Mouse (Mus musculus) MEL (cell line): Measurements from ENCODE around the gene Bcl2l10.

Source experiments
- CTCF ChIP-seq, 3 experiments: IDR thresholded peaks in 2 of 3; conservative IDR thresholded peaks in 1 of 3; 2 replicates each; pipeline ENCODE4 v1.5.1; 2011 to 2012; ENCODE audit warnings: low read length in 3 of 3, low read depth in 2 of 3, mild to moderate bottlenecking in 2 of 3, improper control_type of control experiment in 1 of 3, inconsistent platforms in 1 of 3, mixed read lengths in 1 of 3, moderate library complexity in 1 of 3; ENCODE audit not compliant: control insufficient read depth in 1 of 3, insufficient read depth in 1 of 3, poor library complexity in 1 of 3, severe bottlenecking in 1 of 3
- E2F4 ChIP-seq: IDR thresholded peaks from 2 replicates; pipeline ENCODE4 v1.6.1; 2011; ENCODE audit warnings: low read depth, low read length, improper control_type of control experiment, borderline replicate concordance
- MAX ChIP-seq: IDR thresholded peaks from 2 replicates; pipeline ENCODE4 v1.6.1; 2011; ENCODE audit warnings: low read length, improper control_type of control experiment
- NRF1 ChIP-seq: IDR thresholded peaks from 2 replicates; pipeline ENCODE4 v1.6.1; 2014; ENCODE audit warnings: low read depth, mild to moderate bottlenecking, inconsistent platforms, low read length, improper control_type of control experiment, moderate library complexity; ENCODE audit not compliant: poor library complexity, insufficient read depth, severe bottlenecking
- POLR2A ChIP-seq, 2 experiments: IDR thresholded peaks; 2 replicates each; pipeline ENCODE4 v1.6.1; 2011 to 2012; ENCODE audit warnings: low read length in 2 of 2, mild to moderate bottlenecking in 2 of 2, control low read depth in 1 of 2, improper control_type of control experiment in 1 of 2, low read depth in 1 of 2, moderate library complexity in 1 of 2; ENCODE audit not compliant: control insufficient read depth in 1 of 2, insufficient read depth in 1 of 2, poor library complexity in 1 of 2
- POLR2AphosphoS2 ChIP-seq: IDR thresholded peaks from 2 replicates; pipeline ENCODE4 v1.6.1; 2011; ENCODE audit warnings: low read length, improper control_type of control experiment
- USF1 ChIP-seq: IDR thresholded peaks from 2 replicates; pipeline ENCODE4 v1.6.1; 2014; ENCODE audit warnings: low read depth, mild to moderate bottlenecking, inconsistent platforms, low read length, improper control_type of control experiment, moderate library complexity
- ZC3H11A ChIP-seq: IDR thresholded peaks from 2 replicates; pipeline ENCODE4 v1.6.1; 2012; ENCODE audit warnings: low read depth, mild to moderate bottlenecking, inconsistent platforms, low read length, improper control_type of control experiment

DNA sequence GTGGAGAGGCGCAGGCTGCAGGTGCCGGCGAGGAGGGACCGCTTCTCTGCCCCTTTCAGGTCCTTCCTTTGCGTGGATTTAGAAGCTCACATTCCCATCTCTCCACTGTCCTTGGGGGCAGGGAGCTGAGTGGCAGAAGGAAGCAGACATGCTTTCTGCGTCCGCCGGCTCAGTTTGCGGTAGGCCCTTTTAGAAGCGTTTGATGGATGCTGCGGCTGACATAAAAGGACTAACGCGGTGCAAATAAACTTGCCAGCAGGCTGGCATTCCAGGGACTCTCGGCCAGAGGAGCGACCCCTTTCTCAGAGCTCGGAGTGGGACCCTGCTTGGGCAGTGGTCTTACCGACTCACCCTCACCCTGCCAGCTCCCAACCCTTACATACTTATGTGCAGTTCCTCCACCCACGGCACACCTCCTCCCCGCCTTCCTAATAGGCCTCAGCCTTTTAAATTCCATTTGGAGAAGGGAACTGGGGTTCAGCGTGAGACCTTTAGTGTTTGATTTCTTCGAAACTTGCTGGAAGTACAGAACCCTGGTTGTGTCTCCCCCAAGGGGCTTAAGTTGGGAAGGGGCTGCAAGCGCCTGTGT lies 32.9 kb upstream of the Bcl2l10 start:
- no peak; the same call in 1 of the 2 replicates for TF ChIP-seq MAX
- TF ChIP-seq NRF1: no peak
- no peak for TF ChIP-seq CTCF (IDR thresholded peaks at IDR 0.05 in 2 of 3, conservative IDR thresholded peaks at IDR 0.05 in 1 of 3; ENCODE audit: control insufficient read depth in 1 of 3, insufficient read depth in 1 of 3, low read depth in 2 of 3, low read length in 3 of 3, poor library complexity in 1 of 3, severe bottlenecking in 1 of 3)
- no peak for TF ChIP-seq POLR2A (IDR thresholded peaks at IDR 0.05; ENCODE audit: control insufficient read depth in 1 of 2, insufficient read depth in 1 of 2, low read depth in 1 of 2, low read length in 2 of 2, poor library complexity in 1 of 2)
- TF ChIP-seq POLR2AphosphoS2: no peak
- TF ChIP-seq USF1: no peak
- no peak for TF ChIP-seq ZC3H11A
- TF ChIP-seq E2F4: no peak
